Mouse (Mus musculus) right cerebral cortex, postnatal 4 days (tissue): ENCODE data around the gene Sel1l2.
"Not testable (repeated sequence)": the region's sequence is repeated elsewhere in the genome, so short reads cannot be mapped to it uniquely, and the experiment has no call there.

Source experiments
- DNase-seq: peaks from one replicate; pipeline ENCODE4 v3.0.0-alpha.2; 2022

The Sel1l2 gene

GRCm38 (mm10) chr2:140203756-140204155 lies 185.8 kb downstream of the Sel1l2 start:
- no peak for DNase-seq

- DNase-seq = no peak
Observed at GRCm38 (mm10) chr2:140202573-140202972, 186.9 kb downstream of the Sel1l2 start.

GRCm38 (mm10) chr2:140200713-140201112 lies 188.8 kb downstream of the Sel1l2 start:
- no peak for DNase-seq

GRCm38 (mm10) chr2:140185685-140186210 lies 203.8 kb downstream of the Sel1l2 start:
- not testable (repeated sequence) for DNase-seq
